Mouse (Mus musculus): Measurements from ENCODE around the gene Eef1e1. TPM values are rescaled to one million over a fixed set of nuclear protein-coding genes. Genes with fewer than 3 reads are reported as not detected.
"Not testable (repeated sequence)": the region's sequence is repeated elsewhere in the genome, so short reads cannot be mapped to it uniquely, and the experiment has no call there.

Gene Eef1e1
- 40.0 and 49.0 TPM in 2 replicates for total RNA-seq (2017)

DNA sequence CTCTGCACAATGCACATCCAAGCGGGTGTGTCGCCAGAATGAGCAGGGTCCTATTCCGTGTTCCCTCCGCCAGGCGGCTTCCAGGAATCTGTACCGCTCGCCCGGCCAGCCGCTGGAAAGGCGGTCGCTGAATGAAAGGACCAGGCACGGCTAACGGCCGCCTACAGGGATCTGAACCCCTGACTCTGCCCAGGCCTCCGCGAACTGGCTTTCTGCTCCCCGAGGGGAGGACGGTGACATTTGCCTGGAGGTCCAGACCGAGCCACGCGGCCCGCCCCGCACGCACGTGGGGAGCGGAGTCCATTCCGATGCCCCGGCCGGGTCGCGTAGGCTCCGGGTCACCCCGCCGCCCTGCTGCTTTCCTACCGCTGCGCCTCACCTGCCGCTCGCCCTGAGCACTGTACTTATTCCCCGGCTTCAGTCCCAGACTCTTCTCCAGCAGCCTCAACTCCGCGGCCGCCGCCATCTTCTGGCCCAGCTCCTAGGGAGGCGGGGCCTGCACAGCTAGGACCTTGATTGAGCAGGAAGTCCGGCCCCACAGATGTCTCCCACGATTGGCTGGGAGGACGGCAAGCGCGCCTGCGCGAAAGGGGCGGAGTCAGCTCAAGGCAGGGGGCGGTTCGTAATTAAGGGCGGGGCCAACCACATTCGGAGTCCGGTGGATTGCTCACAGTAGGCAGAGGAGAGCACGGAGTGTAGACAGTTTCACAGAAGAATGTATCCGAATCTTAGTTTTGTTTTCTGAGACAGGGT lies at the start of gene Eef1e1:
TSS of gene Eef1e1 (minus strand) at position 531 of the 753 bp plus-strand sequence.
- ATAC-seq (replicated peaks in 1 of 2; ENCODE audit: insufficient read depth in 1 of 2, low FRiP score in 2 of 2, low TSS enrichment in 1 of 2, low read depth in 1 of 2, poor library complexity in 2 of 2, severe bottlenecking in 2 of 2), result peak; percentile 99 to 100

DNA sequence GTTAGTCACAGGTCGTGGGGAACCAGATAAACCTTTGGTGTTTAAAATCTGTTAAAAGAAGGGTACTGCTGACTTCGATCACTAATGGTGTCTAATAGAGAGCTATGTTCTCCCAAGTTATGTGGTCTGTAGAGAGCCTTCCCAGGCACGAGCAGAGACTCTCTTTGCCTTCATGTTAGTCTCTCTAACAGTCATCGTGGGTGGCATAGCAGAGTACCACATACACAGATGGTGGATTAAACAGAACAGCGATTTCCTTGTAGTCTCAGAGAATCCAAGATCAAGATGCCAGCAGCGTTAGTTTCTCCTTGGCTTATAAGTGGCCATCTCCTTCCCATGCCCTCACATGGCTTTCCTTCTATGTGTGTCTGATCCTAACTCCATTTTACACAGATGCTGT lies 32.0 kb upstream of the Eef1e1 start:
- ATAC-seq (replicated peaks in 1 of 2; ENCODE audit: insufficient read depth in 1 of 2, low FRiP score in 2 of 2, low TSS enrichment in 1 of 2, low read depth in 1 of 2, poor library complexity in 2 of 2, severe bottlenecking in 2 of 2), result no peak

DNA sequence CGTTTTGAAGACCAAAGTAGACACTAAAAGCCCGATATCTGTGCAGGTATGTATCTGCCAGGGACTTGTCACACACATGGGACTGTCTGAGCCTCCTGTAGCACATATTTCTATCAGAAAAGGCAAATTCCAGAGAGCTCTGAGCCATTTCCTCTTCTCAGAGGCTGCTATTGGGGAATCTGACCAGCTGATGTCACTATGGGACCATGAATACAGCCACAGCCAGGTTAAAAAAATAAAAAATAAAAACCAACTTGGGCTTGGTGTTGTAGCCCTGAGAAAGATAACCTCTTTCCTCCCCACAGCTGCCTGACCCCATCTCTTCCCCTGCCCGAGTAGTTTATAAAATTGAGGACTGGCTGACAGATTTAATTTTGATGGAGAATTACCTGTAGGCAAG lies 31.2 kb upstream of the Eef1e1 start:
- ATAC-seq (replicated peaks in 1 of 2; ENCODE audit: insufficient read depth in 1 of 2, low FRiP score in 2 of 2, low TSS enrichment in 1 of 2, low read depth in 1 of 2, poor library complexity in 2 of 2, severe bottlenecking in 2 of 2), result no peak

GRCm38 (mm10) chr13:38688761-38689160 lies 29.9 kb upstream of the Eef1e1 start:
- no peak for ATAC-seq (replicated peaks in 1 of 2; ENCODE audit: insufficient read depth in 1 of 2, low FRiP score in 2 of 2, low TSS enrichment in 1 of 2, low read depth in 1 of 2, poor library complexity in 2 of 2, severe bottlenecking in 2 of 2)

GRCm38 (mm10) chr13:38672336-38672735 lies 13.5 kb upstream of the Eef1e1 start:
- ATAC-seq (replicated peaks in 1 of 2; ENCODE audit: insufficient read depth in 1 of 2, low FRiP score in 2 of 2, low TSS enrichment in 1 of 2, low read depth in 1 of 2, poor library complexity in 2 of 2, severe bottlenecking in 2 of 2), result no peak

DNA sequence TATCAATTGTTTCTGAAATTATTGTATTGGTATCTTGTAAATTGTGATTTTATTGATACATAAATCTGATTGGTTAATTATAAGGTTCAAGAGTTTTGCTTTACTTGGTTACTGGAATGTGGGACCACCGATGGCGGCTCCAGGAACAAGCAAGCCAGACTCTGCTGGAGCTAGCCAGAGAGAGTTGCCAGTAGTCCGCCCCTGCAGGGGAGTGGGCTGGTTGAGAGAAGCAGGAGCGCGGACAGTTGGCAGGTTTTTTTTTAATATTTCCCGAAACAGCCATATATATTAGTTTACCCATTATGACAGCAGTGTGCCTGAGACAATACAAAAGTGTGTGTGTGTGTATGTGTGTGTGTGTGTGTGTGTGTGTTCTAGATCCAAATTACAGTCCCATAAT lies 12.6 kb upstream of the Eef1e1 start:
- not testable (repeated sequence) for ATAC-seq (replicated peaks in 1 of 2; ENCODE audit: insufficient read depth in 1 of 2, low FRiP score in 2 of 2, low TSS enrichment in 1 of 2, low read depth in 1 of 2, poor library complexity in 2 of 2, severe bottlenecking in 2 of 2)

DNA sequence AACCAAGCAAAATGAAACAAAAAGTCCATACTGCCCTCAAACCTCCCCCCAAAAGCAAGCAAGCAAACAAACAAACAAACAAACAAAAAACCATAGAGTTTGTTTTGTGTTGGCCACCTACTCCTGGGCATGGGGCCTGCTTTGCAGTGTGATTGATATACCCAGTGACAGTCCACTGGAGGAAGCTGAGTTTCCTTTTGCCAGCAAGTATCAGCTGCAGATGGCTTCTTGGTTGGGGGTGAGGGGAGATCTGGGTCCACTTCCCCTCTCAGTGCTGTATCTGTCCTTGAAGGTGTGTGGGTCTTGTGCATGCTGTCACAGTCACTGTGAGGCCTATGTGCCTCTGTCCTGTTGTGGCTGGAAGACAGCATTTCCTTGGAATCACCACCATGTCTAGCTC lies 11.2 kb upstream of the Eef1e1 start:
- no peak for ATAC-seq (replicated peaks in 1 of 2; ENCODE audit: insufficient read depth in 1 of 2, low FRiP score in 2 of 2, low TSS enrichment in 1 of 2, low read depth in 1 of 2, poor library complexity in 2 of 2, severe bottlenecking in 2 of 2)

- ATAC-seq (replicated peaks in 1 of 2; ENCODE audit: insufficient read depth in 1 of 2, low FRiP score in 2 of 2, low TSS enrichment in 1 of 2, low read depth in 1 of 2, poor library complexity in 2 of 2, severe bottlenecking in 2 of 2), result peak; percentile 45 to 59; a peak in 3 of 4 replicates
These were observed 9.7 kb upstream of the Eef1e1 start for GRCm38 (mm10) chr13:38668514-38668913.

DNA sequence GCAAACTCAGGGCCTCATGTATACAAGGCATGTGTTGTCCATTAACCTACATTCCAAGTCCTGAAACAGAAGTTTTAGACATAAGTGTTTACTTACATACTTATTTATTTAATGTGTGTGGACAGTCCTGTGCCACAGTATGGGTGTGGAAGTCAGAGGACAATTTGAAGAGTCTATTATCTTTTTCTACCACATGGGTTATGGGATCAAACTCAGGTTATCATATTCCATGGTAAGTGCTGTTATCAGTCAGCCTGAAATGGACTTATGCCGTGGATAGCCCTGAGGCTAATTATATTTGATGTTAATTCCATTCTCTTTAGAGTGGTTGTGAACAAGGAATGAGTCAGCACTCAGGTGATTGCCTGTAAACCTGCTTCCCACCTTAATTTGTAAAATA lies 5.9 kb upstream of the Eef1e1 start:
- ATAC-seq (replicated peaks in 1 of 2; ENCODE audit: insufficient read depth in 1 of 2, low FRiP score in 2 of 2, low TSS enrichment in 1 of 2, low read depth in 1 of 2, poor library complexity in 2 of 2, severe bottlenecking in 2 of 2), result no peak

- ATAC-seq (replicated peaks in 1 of 2; ENCODE audit: insufficient read depth in 1 of 2, low FRiP score in 2 of 2, low TSS enrichment in 1 of 2, low read depth in 1 of 2, poor library complexity in 2 of 2, severe bottlenecking in 2 of 2), result no peak
These were observed 772 bp upstream of the Eef1e1 start for GRCm38 (mm10) chr13:38659524-38660136.

- no peak for ATAC-seq (replicated peaks in 1 of 2; ENCODE audit: insufficient read depth in 1 of 2, low FRiP score in 2 of 2, low TSS enrichment in 1 of 2, low read depth in 1 of 2, poor library complexity in 2 of 2, severe bottlenecking in 2 of 2)
These were observed 993 bp downstream of the Eef1e1 start for GRCm38 (mm10) chr13:38657865-38658264.

DNA sequence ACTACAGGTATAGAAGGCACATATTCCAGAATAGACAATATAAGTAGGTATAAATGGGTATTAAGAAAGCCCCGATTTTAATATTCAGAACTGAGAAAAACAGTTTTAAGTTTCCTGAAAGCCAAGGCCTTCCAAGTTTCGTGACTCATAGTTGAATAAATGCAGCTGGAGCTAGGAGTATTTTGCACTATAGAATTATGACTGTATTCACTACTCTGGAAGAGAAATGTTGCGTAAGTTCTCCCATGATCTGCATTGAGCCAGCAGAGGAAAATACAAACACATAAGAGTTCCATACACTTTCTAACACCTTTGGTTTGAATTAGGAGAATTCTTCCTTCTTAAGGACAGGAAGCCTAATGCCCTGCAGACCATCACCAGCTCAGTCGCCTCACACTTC lies 8.6 kb downstream of the Eef1e1 start:
- ATAC-seq (replicated peaks in 1 of 2; ENCODE audit: insufficient read depth in 1 of 2, low FRiP score in 2 of 2, low TSS enrichment in 1 of 2, low read depth in 1 of 2, poor library complexity in 2 of 2, severe bottlenecking in 2 of 2), result no peak

DNA sequence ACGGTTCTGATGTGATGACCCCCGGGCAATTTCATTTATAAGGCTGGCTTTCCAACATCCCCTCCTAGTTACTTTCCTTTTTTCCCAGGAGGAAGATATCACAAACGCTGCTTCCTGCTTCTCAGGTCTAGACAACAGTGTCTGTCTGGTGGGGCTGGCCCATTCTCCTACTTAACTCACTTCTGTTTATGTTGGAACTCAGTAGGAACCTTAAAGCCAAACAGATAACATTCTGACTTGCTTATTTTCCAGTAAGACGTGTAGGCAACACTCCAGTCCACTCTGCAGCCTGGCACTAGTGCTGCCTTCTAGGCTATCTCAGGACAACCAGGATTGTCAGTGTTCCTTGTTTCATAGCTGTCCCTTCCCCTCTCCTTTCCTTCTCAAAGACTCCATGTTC lies 9.8 kb downstream of the Eef1e1 start:
- ATAC-seq (replicated peaks in 1 of 2; ENCODE audit: insufficient read depth in 1 of 2, low FRiP score in 2 of 2, low TSS enrichment in 1 of 2, low read depth in 1 of 2, poor library complexity in 2 of 2, severe bottlenecking in 2 of 2), result no peak

- ATAC-seq (replicated peaks in 1 of 2; ENCODE audit: insufficient read depth in 1 of 2, low FRiP score in 2 of 2, low TSS enrichment in 1 of 2, low read depth in 1 of 2, poor library complexity in 2 of 2, severe bottlenecking in 2 of 2), result no peak
These were observed 17.4 kb downstream of the Eef1e1 start for GRCm38 (mm10) chr13:38641414-38641813.

- no peak for ATAC-seq (replicated peaks in 1 of 2; ENCODE audit: insufficient read depth in 1 of 2, low FRiP score in 2 of 2, low TSS enrichment in 1 of 2, low read depth in 1 of 2, poor library complexity in 2 of 2, severe bottlenecking in 2 of 2)
These were observed 17.9 kb downstream of the Eef1e1 start for GRCm38 (mm10) chr13:38640961-38641360.

GRCm38 (mm10) chr13:38638694-38639093 lies 20.2 kb downstream of the Eef1e1 start:
- no peak for ATAC-seq (replicated peaks in 1 of 2; ENCODE audit: insufficient read depth in 1 of 2, low FRiP score in 2 of 2, low TSS enrichment in 1 of 2, low read depth in 1 of 2, poor library complexity in 2 of 2, severe bottlenecking in 2 of 2)

- ATAC-seq (replicated peaks in 1 of 2; ENCODE audit: insufficient read depth in 1 of 2, low FRiP score in 2 of 2, low TSS enrichment in 1 of 2, low read depth in 1 of 2, poor library complexity in 2 of 2, severe bottlenecking in 2 of 2), result peak; percentile 92
These were observed 24.0 kb downstream of the Eef1e1 start, which contains the start of gene Bloc1s5 for GRCm38 (mm10) chr13:38634800-38635269. Bloc1s5 (minus strand) TSS chr13:38635109.

DNA sequence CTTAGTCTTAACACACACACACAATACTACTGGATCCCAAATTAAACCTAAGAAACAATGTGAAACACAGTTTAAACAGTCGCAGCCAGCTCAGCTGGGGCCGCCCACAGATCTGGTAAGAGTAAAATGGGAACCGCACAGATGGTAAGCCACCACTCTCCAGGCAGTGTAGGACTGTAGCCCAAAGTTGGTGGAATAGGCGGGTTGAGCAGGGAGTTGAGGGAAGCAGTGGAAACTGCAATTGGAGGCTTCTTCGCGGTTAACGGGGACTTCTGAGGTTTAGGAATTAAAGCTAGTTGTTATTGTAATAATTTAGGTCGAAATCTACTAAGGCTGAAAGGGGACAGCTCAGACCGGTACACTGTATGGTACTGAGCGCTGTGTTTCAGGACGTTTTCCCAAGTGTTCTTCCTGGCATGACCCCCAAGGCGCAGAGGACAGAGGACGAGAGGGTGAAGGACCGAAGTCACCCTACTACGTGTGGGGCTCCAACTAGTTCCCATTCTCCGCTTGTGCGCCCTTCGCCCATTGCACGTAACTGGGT lies 24.5 kb downstream of the Eef1e1 start:
- ATAC-seq (replicated peaks in 1 of 2; ENCODE audit: insufficient read depth in 1 of 2, low FRiP score in 2 of 2, low TSS enrichment in 1 of 2, low read depth in 1 of 2, poor library complexity in 2 of 2, severe bottlenecking in 2 of 2), result peak; percentile 29 to 50
